Mouse (Mus musculus) myocyte (in vitro differentiated cells): ENCODE measurements at regions not wholly inside any gene's neighbourhood (a gene's known extent, or its start where the extent isn't known, plus 50 kb on each side); places are given as distances from the start of the nearest gene placed in this dataset.

Experiments
- CEBPB ChIP-seq: IDR thresholded peaks from 2 replicates; pipeline ENCODE4 v1.6.1; 2011; ENCODE audit warnings: mild to moderate bottlenecking, moderate library complexity; ENCODE audit not compliant: poor library complexity, insufficient read depth, severe bottlenecking
- E2F4 ChIP-seq: IDR thresholded peaks from one replicate; pipeline ENCODE4 v1.6.1; 2011; ENCODE audit warnings: mild to moderate bottlenecking, control low read depth, moderate library complexity; ENCODE audit not compliant: insufficient read depth
- MAX ChIP-seq: IDR thresholded peaks from one replicate; pipeline ENCODE4 v1.6.1; 2011; ENCODE audit warnings: low read depth, mild to moderate bottlenecking, control low read depth
- MYOD1 ChIP-seq, 3 experiments: IDR thresholded peaks; one replicate each; pipeline ENCODE4 v1.6.1; 2011; ENCODE audit warnings: control low read depth in 2 of 3, low read depth in 2 of 3, mild to moderate bottlenecking in 2 of 3, moderate library complexity in 1 of 3; ENCODE audit not compliant: insufficient read length in 2 of 3, control insufficient read depth in 1 of 3
- MYOG ChIP-seq, 3 experiments: IDR thresholded peaks; one replicate each; pipeline ENCODE4 v1.6.1; 2011; ENCODE audit warnings: control low read depth in 2 of 3, low read depth in 2 of 3, mild to moderate bottlenecking in 2 of 3; ENCODE audit not compliant: insufficient read length in 2 of 3, control insufficient read depth in 1 of 3, insufficient read depth in 1 of 3
- POLR2A ChIP-seq: IDR thresholded peaks from one replicate; pipeline ENCODE4 v1.6.1; 2011; ENCODE audit warnings: low read depth, mild to moderate bottlenecking, control low read depth, moderate library complexity; ENCODE audit not compliant: insufficient read length
- POLR2AphosphoS2 ChIP-seq: IDR thresholded peaks from one replicate; pipeline ENCODE4 v1.6.1; 2011; ENCODE audit warnings: low read depth, control low read depth; ENCODE audit not compliant: insufficient read length
- REST ChIP-seq: IDR thresholded peaks from one replicate; pipeline ENCODE4 v1.6.1; 2011; ENCODE audit warnings: mild to moderate bottlenecking, control low read depth, moderate library complexity; ENCODE audit not compliant: insufficient read depth, insufficient read length
- TCF12 ChIP-seq: IDR thresholded peaks from one replicate; pipeline ENCODE4 v1.6.1; 2011; ENCODE audit warnings: mild to moderate bottlenecking, control low read depth; ENCODE audit not compliant: poor library complexity, insufficient read depth, severe bottlenecking
- TCF3 ChIP-seq: IDR thresholded peaks from one replicate; pipeline ENCODE4 v1.6.1; 2011; ENCODE audit warnings: low read depth, control low read depth; ENCODE audit not compliant: insufficient read length
- USF1 ChIP-seq: IDR thresholded peaks from one replicate; pipeline ENCODE4 v1.6.1; 2011; ENCODE audit warnings: low read depth, mild to moderate bottlenecking, control low read depth, moderate library complexity

DNA sequence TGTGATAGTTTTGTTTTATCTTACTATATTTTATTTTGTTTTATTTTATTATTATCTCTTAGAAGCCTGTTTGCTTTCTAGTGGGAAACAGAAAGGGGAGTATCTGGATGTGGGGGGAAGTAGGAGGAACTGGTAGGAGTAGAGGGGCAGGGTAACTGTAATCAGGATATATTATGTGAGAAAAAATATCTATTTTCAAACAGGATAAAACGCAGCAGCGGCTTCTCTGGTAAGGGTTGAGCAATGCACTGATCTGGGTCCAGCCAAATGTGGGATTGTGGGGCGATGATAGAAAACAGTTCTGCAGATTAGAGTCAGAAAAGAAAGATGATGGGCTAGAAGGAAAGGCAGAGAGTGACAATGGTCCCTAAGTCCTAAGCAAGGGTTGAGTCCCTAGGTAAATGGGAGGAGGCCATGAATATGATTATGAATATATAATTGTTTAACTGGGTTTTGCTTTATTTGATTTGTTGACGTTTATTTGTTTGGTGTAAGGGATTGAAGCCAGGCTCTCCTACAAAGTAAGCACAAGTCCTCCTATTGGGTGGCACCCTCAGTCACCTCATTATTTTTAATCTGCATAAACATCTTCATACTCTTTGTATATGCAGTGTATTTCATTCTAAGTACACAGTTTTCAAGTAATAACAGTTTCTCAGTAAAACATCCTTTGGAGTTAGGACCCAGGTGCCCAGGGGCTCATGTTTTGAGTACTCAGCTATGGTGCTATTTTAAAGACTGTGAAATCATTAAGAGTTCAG lies 283.7 kb downstream of the Meis1 start:
- TF ChIP-seq POLR2A (no peak), TCF3 (no peak), MAX (no peak), POLR2AphosphoS2 (no peak), CEBPB (no peak), MYOG (IDR thresholded peaks at IDR 0.05; ENCODE audit: control insufficient read depth in 1 of 3, insufficient read depth in 1 of 3, insufficient read length in 2 of 3, low read depth in 2 of 3) (no peak), E2F4 (no peak), REST (no peak), USF1 (no peak), TCF12 (no peak), MYOD1 (IDR thresholded peaks at IDR 0.05; ENCODE audit: control insufficient read depth in 1 of 3, insufficient read length in 2 of 3, low read depth in 2 of 3) (no peak)
